Mouse (Mus musculus) brain, embryonic 14.5 days (tissue): ENCODE data around the gene Col19a1.

Source experiments
- CTCF ChIP-seq: fragments of 200-500 bp; IDR thresholded peaks from 2 replicates; pipeline ENCODE4 v1.5.1; 2012; ENCODE audit warnings: inconsistent platforms, mild to moderate bottlenecking, moderate library complexity, borderline replicate concordance; ENCODE audit not compliant: insufficient read depth, insufficient read length; ENCODE audit errors: extremely low read depth
- POLR2A ChIP-seq: fragments of 200-500 bp; IDR thresholded peaks from 2 replicates; pipeline ENCODE4 v1.6.1; 2012; ENCODE audit warnings: mild to moderate bottlenecking, inconsistent platforms, borderline replicate concordance; ENCODE audit not compliant: poor library complexity, insufficient read depth, insufficient read length, severe bottlenecking; ENCODE audit errors: extremely low read depth

DNA sequence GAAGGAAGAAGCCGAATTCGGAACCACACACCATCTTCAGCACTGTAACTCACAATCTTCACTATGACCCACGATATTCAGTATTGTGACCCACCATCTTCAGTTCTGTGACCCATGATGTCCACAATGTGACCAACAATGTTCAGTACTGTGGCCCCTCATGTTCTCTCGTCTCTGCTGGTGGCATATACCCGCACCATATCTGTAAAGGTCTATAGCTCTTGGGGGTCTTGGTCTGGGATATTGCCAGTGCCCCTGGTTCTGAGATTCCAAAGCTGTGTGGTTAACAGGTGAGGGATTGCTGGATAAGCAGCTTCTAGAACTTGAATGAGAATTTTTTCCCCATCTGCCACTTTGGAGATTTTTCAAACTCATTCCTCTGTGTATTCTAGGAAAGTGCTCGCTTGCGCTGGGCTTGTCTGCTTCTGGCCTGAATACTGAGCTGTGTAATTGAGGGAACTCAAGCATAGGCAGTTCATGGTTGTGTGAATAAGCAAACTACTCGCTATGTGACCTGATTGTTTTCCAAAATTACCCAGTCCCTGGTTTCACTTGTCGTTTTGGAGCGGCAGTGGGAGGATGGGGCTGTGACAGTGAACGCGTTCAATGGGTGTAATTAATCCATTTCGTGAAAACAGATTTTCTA lies 225.2 kb downstream of the Col19a1 start:
- TF ChIP-seq POLR2A = no peak
- TF ChIP-seq CTCF = no peak
